Mouse (Mus musculus) midbrain, embryonic 11.5 days (tissue): ENCODE results near the gene Taf6. TPM values are rescaled to one million over a fixed set of nuclear protein-coding genes. Genes with fewer than 3 reads are reported as not detected.

Experiments
- ATAC-seq: fragments of 200-750 bp; cut with Nextera tagmentation; 2 replicates; pipeline ENCODE4 v1.8.0; 2017; ENCODE audit warnings: moderate TSS enrichment, moderate library complexity; ENCODE audit not compliant: low FRiP score
- DNase-seq: peaks from one replicate; pipeline ENCODE4 v3.0.0; 2015; ENCODE audit warnings: low spot score; ENCODE audit errors: missing footprints
- H3K27ac ChIP-seq: fragments of 300-500 bp; sonication (generic); 2 replicates; pipeline ENCODE4 v1.5.1; 2014; ENCODE audit warnings: low read depth, low read length
- H3K27me3 ChIP-seq: fragments of 300-500 bp; sonication (generic); 2 replicates; pipeline ENCODE4 v1.6.1; 2014; ENCODE audit warnings: mild to moderate bottlenecking, low read length, moderate library complexity, mixed read lengths; ENCODE audit not compliant: control insufficient read depth, insufficient read depth
- H3K36me3 ChIP-seq: fragments of 300-500 bp; sonication (generic); 2 replicates; pipeline ENCODE4 v1.6.1; 2014; ENCODE audit warnings: mild to moderate bottlenecking, low read length, moderate library complexity, mixed read lengths; ENCODE audit not compliant: control insufficient read depth, insufficient read depth
- H3K4me1 ChIP-seq: fragments of 300-500 bp; sonication (generic); 2 replicates; pipeline ENCODE4 v1.6.1; 2014; ENCODE audit warnings: low read length; ENCODE audit not compliant: control insufficient read depth, insufficient read depth
- H3K4me2 ChIP-seq: fragments of 300-500 bp; sonication (generic); 2 replicates; pipeline ENCODE4 v1.6.1; 2014; ENCODE audit warnings: mild to moderate bottlenecking, moderate library complexity
- H3K4me3 ChIP-seq: fragments of 300-500 bp; sonication (generic); 2 replicates; pipeline ENCODE4 v1.5.1; 2014; ENCODE audit warnings: low read depth, low read length
- H3K9ac ChIP-seq: fragments of 300-500 bp; sonication (generic); 2 replicates; pipeline ENCODE4 v1.6.1; 2014; ENCODE audit warnings: low read length
- H3K9me3 ChIP-seq: fragments of 300-500 bp; sonication (generic); 2 replicates; pipeline ENCODE4 v1.6.1; 2016; ENCODE audit warnings: low read length; ENCODE audit not compliant: control insufficient read depth
- WGBS: fragments of 180-500 bp; shearing (Covaris S2); extraction: QIAGEN DNeasy Blood & Tissue Kit; methylation state at CpG from one replicate; pipeline ENCODE4 v1.1.7; 2014; 5-methylcytosine and 5-hydroxymethylcytosine counted together
- polyA plus RNA-seq: library from polyadenylated mRNA; unstranded; fragments of >200 nt; fragmentation: Nextera tagmentation; extraction: Ambion mirVana; gene quantifications from 2 replicates; pipeline ENCODE4 v1.2.1, GENCODE M21; 2014

Gene Taf6
- polyA plus RNA-seq, 1 experiment from 2014 or later = 133 TPM

- peak within 1 kb of the TSS; percentile 57 for H3K27ac ChIP-seq
- peak; percentile 86 for ATAC-seq
- H3K36me3 ChIP-seq = peaks cover 5% of the 10 kb centered on the region; the same call in 1 of the 2 replicates
- peak within 1 kb of the TSS; percentile 91 for H3K9ac ChIP-seq
- no peaks in the 10 kb centered on the region for H3K9me3 ChIP-seq
- no peaks in the 10 kb centered on the region for H3K27me3 ChIP-seq
- DNase-seq = peak; percentile 99
- WGBS = 9% methylated on average over 40 of the region's 54 CpGs
- H3K4me1 ChIP-seq = 0 out of 2 replicates have a peak, but pooled peaks cover 4% of the 10 kb centered on the region
- peak within 1 kb of the TSS; percentile 99 for H3K4me2 ChIP-seq
- peak within 1 kb of the TSS; percentile 69 for H3K4me3 ChIP-seq
These were observed 6.8 kb upstream of the Taf6 start, which contains the start of gene Mblac1 for GRCm38 (mm10) chr5:138193771-138194727. TSS of gene Mblac1 (plus strand) at chr5:138194314.

GRCm38 (mm10) chr5:138187661-138188306, 533 bp upstream of the Taf6 start:
- peak overlapping the region; percentile 80 for H3K4me3 ChIP-seq
- no peaks in the 10 kb centered on the region for H3K9me3 ChIP-seq
- peaks cover 12% of the 10 kb centered on the region for H3K4me1 ChIP-seq
- H3K27ac ChIP-seq = no peak overlapping the region
- H3K9ac ChIP-seq = peak overlapping the region; percentile 86
- peaks cover 10% of the 10 kb centered on the region for H3K36me3 ChIP-seq
- peak overlapping the region; percentile 74 for H3K4me2 ChIP-seq
- DNase-seq (peak; percentile 98), ATAC-seq (peak; percentile 83)
- 1% methylated on average over 10 of the region's 10 CpGs for WGBS
- no peaks in the 10 kb centered on the region for H3K27me3 ChIP-seq

- Histone ChIP-seq H3K4me1 (peaks cover 12% of the 10 kb centered on the region), H3K9ac (no peak overlapping the region), H3K36me3 (peaks cover 13% of the 10 kb centered on the region), H3K27me3 (no peaks in the 10 kb centered on the region), H3K4me2 (no peak overlapping the region), H3K27ac (no peak overlapping the region), H3K4me3 (no peak overlapping the region), H3K9me3 (no peaks in the 10 kb centered on the region)
- no peak for DNase-seq
- ATAC-seq = no peak
- 92% methylated on average over 3 of the region's 3 CpGs for WGBS
These were observed 14.0 kb downstream of the Taf6 start for GRCm38 (mm10) chr5:138173217-138173616.

GRCm38 (mm10) chr5:138171695-138172491, 15.4 kb downstream of the Taf6 start, which contains the start of the genes Ap4m1 and Mcm7:
TSS of gene Ap4m1 (plus strand) at chr5:138172002.
TSS of gene Mcm7 (minus strand) at chr5:138172422.
- Histone ChIP-seq H3K27ac (peak within 1 kb of the TSS; percentile 93), H3K36me3 (peaks cover 20% of the 10 kb centered on the region), H3K4me1 (peaks cover 12% of the 10 kb centered on the region), H3K9ac (peak within 1 kb of the TSS; percentile 91), H3K4me3 (peak within 1 kb of the TSS; percentile 81), H3K9me3 (no peaks in the 10 kb centered on the region), H3K4me2 (peak within 1 kb of the TSS; percentile 78), H3K27me3 (no peaks in the 10 kb centered on the region)
- DNase-seq = peak; percentile 98
- peak; percentile 93 for ATAC-seq
- WGBS = under 1% methylated on average over 54 of the region's 54 CpGs

- ATAC-seq (peak; percentile 90), DNase-seq (peak; percentile 100)
- Histone ChIP-seq H3K27ac (peak overlapping the region; percentile 93), H3K4me2 (peak overlapping the region; percentile 78), H3K9ac (peak overlapping the region; percentile 91), H3K9me3 (no peaks in the 10 kb centered on the region), H3K4me3 (peak overlapping the region; percentile 81), H3K4me1 (peaks cover 12% of the 10 kb centered on the region), H3K36me3 (peaks cover 23% of the 10 kb centered on the region), H3K27me3 (no peaks in the 10 kb centered on the region)
- WGBS = under 1% methylated on average over 47 of the region's 47 CpGs
These were observed 16.2 kb downstream of the Taf6 start for GRCm38 (mm10) chr5:138170936-138171561.

GRCm38 (mm10) chr5:138165594-138165993, 21.7 kb downstream of the Taf6 start:
- 85% methylated on average over 8 of the region's 8 CpGs for WGBS
- Histone ChIP-seq H3K27me3 (no peaks in the 10 kb centered on the region), H3K4me3 (no peak overlapping the region), H3K9ac (no peak overlapping the region), H3K4me2 (no peak overlapping the region), H3K36me3 (peaks cover 41% of the 10 kb centered on the region), H3K27ac (no peak overlapping the region), H3K9me3 (no peaks in the 10 kb centered on the region), H3K4me1 (peaks cover 11% of the 10 kb centered on the region)
- ATAC-seq (no peak), DNase-seq (no peak)

- WGBS = 77% methylated on average over 10 of the region's 10 CpGs
- Histone ChIP-seq H3K4me1 (peaks cover 5% of the 10 kb centered on the region), H3K36me3 (peaks cover 37% of the 10 kb centered on the region), H3K4me2 (no peak overlapping the region), H3K27me3 (no peaks in the 10 kb centered on the region), H3K9me3 (no peaks in the 10 kb centered on the region), H3K4me3 (no peak overlapping the region), H3K27ac (no peak overlapping the region), H3K9ac (no peak overlapping the region)
- DNase-seq = peak; percentile 89
- ATAC-seq = no peak
These were observed 23.6 kb downstream of the Taf6 start for GRCm38 (mm10) chr5:138163610-138164009.

GRCm38 (mm10) chr5:138163046-138163445, 24.2 kb downstream of the Taf6 start:
- WGBS = 76% methylated on average over 6 of the region's 6 CpGs
- Histone ChIP-seq H3K9ac (no peak overlapping the region), H3K36me3 (peaks cover 33% of the 10 kb centered on the region), H3K9me3 (no peaks in the 10 kb centered on the region), H3K27me3 (no peaks in the 10 kb centered on the region), H3K4me1 (peaks cover 5% of the 10 kb centered on the region), H3K4me2 (no peak overlapping the region), H3K27ac (no peak overlapping the region), H3K4me3 (no peak overlapping the region)
- no peak for DNase-seq
- no peak for ATAC-seq
